Mouse (Mus musculus): ENCODE results near the gene Tspan3.

DNA sequence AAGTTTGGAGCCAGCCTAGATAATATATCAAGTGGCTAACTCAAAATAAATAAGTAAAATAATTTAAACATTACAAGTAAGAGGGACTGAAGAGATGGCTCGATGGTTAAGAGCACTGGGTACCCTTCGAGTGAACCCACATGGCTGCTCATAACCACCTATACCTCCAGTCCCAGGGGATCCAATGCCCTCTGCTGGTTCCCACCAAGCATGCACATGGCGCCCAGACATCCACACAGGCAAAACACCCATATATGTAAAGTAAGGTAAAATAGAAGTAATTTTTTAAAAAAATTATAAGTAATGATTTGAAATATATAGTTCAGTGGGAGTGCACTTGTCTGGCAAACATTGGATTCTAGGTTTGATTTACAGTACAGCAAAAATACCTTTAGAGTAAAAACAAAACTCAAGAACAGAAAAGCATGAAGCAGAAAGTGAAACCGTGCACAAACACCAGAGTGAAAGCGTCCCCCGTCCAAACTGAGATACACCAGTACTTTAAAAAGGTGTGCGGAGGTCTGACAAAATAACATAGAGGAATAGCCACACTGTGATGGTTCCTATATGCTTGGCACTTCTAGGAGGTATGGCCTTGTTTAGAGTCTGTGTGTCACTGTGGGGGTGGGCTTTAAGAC lies 20.8 kb downstream of the Tspan3 start:
- TF ChIP-seq CTCF (IDR thresholded peaks at IDR 0.05; ENCODE audit: borderline replicate concordance, control insufficient read depth, extremely low read depth, insufficient read depth, low read length, poor library complexity) = no peak
- no peak for TF ChIP-seq POLR2A (IDR thresholded peaks at IDR 0.05; ENCODE audit: control insufficient read depth, extremely low read depth, insufficient read depth, low read length, poor library complexity)

Data from thymus, adult 2 months (tissue).